Mouse (Mus musculus) forebrain, embryonic 16.5 days (tissue): Measurements from ENCODE around the gene Amd1. TPM values are rescaled to one million over a fixed set of nuclear protein-coding genes. Genes with fewer than 3 reads are reported as not detected.

Source experiments
- ATAC-seq: fragments of 200-750 bp; cut with Nextera tagmentation; 2 replicates; pipeline ENCODE4 v1.8.0; 2017; ENCODE audit warnings: mild to moderate bottlenecking, moderate library complexity
- H3K27ac ChIP-seq: fragments of 300-500 bp; sonication (generic); 2 replicates; pipeline ENCODE4 v1.5.1; 2014; ENCODE audit warnings: low read length, control low read depth
- H3K27me3 ChIP-seq: fragments of 300-500 bp; sonication (generic); replicated peaks from 2 replicates; pipeline ENCODE4 v1.6.1; 2014; ENCODE audit warnings: low read length; ENCODE audit not compliant: control insufficient read depth, insufficient read depth
- H3K36me3 ChIP-seq: fragments of 300-500 bp; sonication (generic); 2 replicates; pipeline ENCODE4 v1.6.1; 2014; ENCODE audit not compliant: control insufficient read depth, insufficient read depth
- H3K4me1 ChIP-seq: fragments of 300-500 bp; sonication (generic); replicated peaks from 2 replicates; pipeline ENCODE4 v1.6.1; 2014; ENCODE audit warnings: low read length; ENCODE audit not compliant: control insufficient read depth, insufficient read depth
- H3K4me2 ChIP-seq: fragments of 300-500 bp; sonication (generic); 2 replicates; pipeline ENCODE4 v1.6.1; 2014; ENCODE audit warnings: mild to moderate bottlenecking, low read length, control low read depth
- H3K4me3 ChIP-seq: fragments of 300-500 bp; sonication (generic); replicated peaks from 2 replicates; pipeline ENCODE4 v1.5.1; 2014; ENCODE audit warnings: mild to moderate bottlenecking, low read length, control low read depth
- H3K9ac ChIP-seq: fragments of 300-500 bp; sonication (generic); replicated peaks from 2 replicates; pipeline ENCODE4 v1.6.1; 2014; ENCODE audit warnings: low read depth, low read length, control low read depth
- H3K9me3 ChIP-seq: fragments of 300-500 bp; sonication (generic); 2 replicates; pipeline ENCODE4 v1.6.1; 2016; ENCODE audit warnings: low read length; ENCODE audit not compliant: control insufficient read depth
- WGBS: fragments of 180-500 bp; shearing (Covaris S2); extraction: QIAGEN DNeasy Blood & Tissue Kit; methylation state at CpG from one replicate; pipeline ENCODE4 v1.1.7; 2014; 5-methylcytosine and 5-hydroxymethylcytosine counted together
- polyA plus RNA-seq: library from polyadenylated mRNA; unstranded; fragments of >200 nt; fragmentation: Nextera tagmentation; extraction: Ambion mirVana; gene quantifications from 2 replicates; pipeline ENCODE4 v1.2.1, GENCODE M21; 2015

Gene Amd1
- polyA plus RNA-seq, 1 experiment from 2014 or later, result 47.0 TPM

GRCm38 (mm10) chr10:40284179-40284831 is 17.7 kb downstream of the Amd1 start:
- 79% methylated on average over 10 of the region's 10 CpGs for WGBS
- ATAC-seq, result peak; percentile 62

GRCm38 (mm10) chr10:40283636-40284035 is 18.4 kb downstream of the Amd1 start:
- Histone ChIP-seq H3K4me1 (no peaks in the 10 kb centered on the region; the same call in 1 of the 2 replicates), H3K9me3 (no peaks in the 10 kb centered on the region), H3K4me2 (no peak overlapping the region), H3K27me3 (no peaks in the 10 kb centered on the region), H3K9ac (no peak overlapping the region), H3K27ac (no peak overlapping the region), H3K36me3 (0 out of 2 replicates have a peak, but pooled peaks cover 3% of the 10 kb centered on the region), H3K4me3 (no peak overlapping the region)
- WGBS, result 88% methylated on average over 9 of the region's 9 CpGs
- ATAC-seq, result 0 out of 2 replicates have a peak, but pooled peaks have one; percentile 3

More at GRCm38 (mm10) chr10:40284179-40284831, 17.7 kb downstream of the Amd1 start:
- H3K36me3 ChIP-seq, result peaks cover 4% of the 10 kb centered on the region; the same call in 1 of the 2 replicates
- no peak overlapping the region for H3K4me2 ChIP-seq
- H3K4me1 ChIP-seq, result no peaks in the 10 kb centered on the region; the same call in 1 of the 2 replicates
- no peak overlapping the region for H3K27ac ChIP-seq
- H3K9ac ChIP-seq, result no peak overlapping the region
- no peaks in the 10 kb centered on the region for H3K27me3 ChIP-seq
- H3K4me3 ChIP-seq, result no peak overlapping the region
- no peaks in the 10 kb centered on the region for H3K9me3 ChIP-seq

GRCm38 (mm10) chr10:40281565-40281964 is 20.4 kb downstream of the Amd1 start:
- 94% methylated on average over 2 of the region's 2 CpGs for WGBS
- H3K36me3 ChIP-seq, result 0 out of 2 replicates have a peak, but pooled peaks cover 3% of the 10 kb centered on the region
- no peaks in the 10 kb centered on the region for H3K9me3 ChIP-seq
- no peak for ATAC-seq
- no peak overlapping the region for H3K4me2 ChIP-seq
- H3K27ac ChIP-seq, result no peak overlapping the region
- H3K4me3 ChIP-seq, result no peak overlapping the region
- no peak overlapping the region for H3K9ac ChIP-seq
- no peaks in the 10 kb centered on the region for H3K27me3 ChIP-seq
- no peaks in the 10 kb centered on the region; the same call in 1 of the 2 replicates for H3K4me1 ChIP-seq

- Histone ChIP-seq H3K4me2 (no peak overlapping the region), H3K36me3 (no peaks in the 10 kb centered on the region), H3K4me1 (no peaks in the 10 kb centered on the region), H3K27ac (no peak overlapping the region), H3K27me3 (no peaks in the 10 kb centered on the region), H3K9ac (no peak overlapping the region), H3K4me3 (no peak overlapping the region), H3K9me3 (no peaks in the 10 kb centered on the region)
- no peak for ATAC-seq
- 67% methylated on average over 5 of the region's 5 CpGs for WGBS
Observed at GRCm38 (mm10) chr10:40278317-40278716, 23.7 kb downstream of the Amd1 start.

GRCm38 (mm10) chr10:40275991-40276390 is 26.0 kb downstream of the Amd1 start:
- Histone ChIP-seq H3K27ac (no peak overlapping the region), H3K4me2 (no peak overlapping the region), H3K36me3 (no peaks in the 10 kb centered on the region), H3K4me1 (no peaks in the 10 kb centered on the region), H3K9me3 (no peaks in the 10 kb centered on the region), H3K4me3 (no peak overlapping the region), H3K27me3 (no peaks in the 10 kb centered on the region), H3K9ac (no peak overlapping the region)
- ATAC-seq, result no peak
- WGBS, result 78% methylated on average over 7 of the region's 7 CpGs

- no peak for ATAC-seq
- no peaks in the 10 kb centered on the region for H3K27me3 ChIP-seq
- no peaks in the 10 kb centered on the region for H3K36me3 ChIP-seq
- no peak overlapping the region for H3K9ac ChIP-seq
- no peak overlapping the region for H3K27ac ChIP-seq
- H3K4me2 ChIP-seq, result no peak overlapping the region
- H3K9me3 ChIP-seq, result no peaks in the 10 kb centered on the region
- H3K4me1 ChIP-seq, result no peaks in the 10 kb centered on the region
- 88% methylated on average over 5 of the region's 5 CpGs for WGBS
- H3K4me3 ChIP-seq, result no peak overlapping the region
Observed at GRCm38 (mm10) chr10:40273938-40274337, 28.0 kb downstream of the Amd1 start.

GRCm38 (mm10) chr10:40271216-40271615 is 30.8 kb downstream of the Amd1 start:
- no peak overlapping the region for H3K27ac ChIP-seq
- no peak for ATAC-seq
- H3K27me3 ChIP-seq, result no peaks in the 10 kb centered on the region
- H3K36me3 ChIP-seq, result no peaks in the 10 kb centered on the region
- no peak overlapping the region for H3K4me2 ChIP-seq
- no peak overlapping the region for H3K9ac ChIP-seq
- H3K9me3 ChIP-seq, result no peaks in the 10 kb centered on the region
- H3K4me3 ChIP-seq, result no peak overlapping the region
- WGBS, result 88% methylated on average over 3 of the region's 3 CpGs
- H3K4me1 ChIP-seq, result no peaks in the 10 kb centered on the region

GRCm38 (mm10) chr10:40264920-40265319 is 37.1 kb downstream of the Amd1 start:
- Histone ChIP-seq H3K9ac (no peak overlapping the region), H3K9me3 (no peaks in the 10 kb centered on the region), H3K27ac (no peak overlapping the region), H3K4me2 (no peak overlapping the region), H3K4me3 (no peak overlapping the region), H3K4me1 (no peaks in the 10 kb centered on the region), H3K27me3 (no peaks in the 10 kb centered on the region), H3K36me3 (no peaks in the 10 kb centered on the region)
- ATAC-seq, result no peak
- WGBS, result 87% methylated on average over 3 of the region's 3 CpGs

- Histone ChIP-seq H3K4me2 (no peak overlapping the region), H3K9ac (no peak overlapping the region), H3K9me3 (no peaks in the 10 kb centered on the region), H3K36me3 (no peaks in the 10 kb centered on the region), H3K4me3 (no peak overlapping the region), H3K4me1 (peaks cover under 1% of the 10 kb centered on the region; the same call in 1 of the 2 replicates), H3K27ac (no peak overlapping the region), H3K27me3 (no peaks in the 10 kb centered on the region)
- ATAC-seq, result no peak
- WGBS, result 67% methylated on average over 4 of the region's 4 CpGs
Observed at GRCm38 (mm10) chr10:40263691-40264090, 38.3 kb downstream of the Amd1 start.
